Mouse (Mus musculus) neural tube, embryonic 11.5 days (tissue): ENCODE measurements around the gene Helb. TPM values are rescaled to one million over a fixed set of nuclear protein-coding genes. Genes with fewer than 3 reads are reported as not detected.

Source experiments
- polyA plus RNA-seq: library from polyadenylated mRNA; unstranded; fragments of >200 nt; fragmentation: Nextera tagmentation; extraction: Ambion mirVana; gene quantifications from 2 replicates; pipeline ENCODE4 v1.2.1, GENCODE M21; 2014

The Helb gene
- polyA plus RNA-seq, 1 experiment from 2014 or later: 3.2 TPM

Other genes with a start within 250 kb of the Helb start
- 85.4 and 87.7 TPM in 2 replicates for gene Tmbim4, start 88.6 kb upstream of the Helb start, polyA plus RNA-seq
- 0.58 and 1.2 TPM in 2 replicates for gene Irak3, start 89.1 kb upstream of the Helb start, polyA plus RNA-seq
- 57.0 and 61.1 TPM in 2 replicates for gene Llph, start 114.1 kb upstream of the Helb start, polyA plus RNA-seq